Mouse (Mus musculus): ENCODE data around the gene Sox12.
"Not testable (repeated sequence)": the region's sequence is repeated elsewhere in the genome, so short reads cannot be mapped to it uniquely, and the experiment has no call there.

The Sox12 gene

DNA sequence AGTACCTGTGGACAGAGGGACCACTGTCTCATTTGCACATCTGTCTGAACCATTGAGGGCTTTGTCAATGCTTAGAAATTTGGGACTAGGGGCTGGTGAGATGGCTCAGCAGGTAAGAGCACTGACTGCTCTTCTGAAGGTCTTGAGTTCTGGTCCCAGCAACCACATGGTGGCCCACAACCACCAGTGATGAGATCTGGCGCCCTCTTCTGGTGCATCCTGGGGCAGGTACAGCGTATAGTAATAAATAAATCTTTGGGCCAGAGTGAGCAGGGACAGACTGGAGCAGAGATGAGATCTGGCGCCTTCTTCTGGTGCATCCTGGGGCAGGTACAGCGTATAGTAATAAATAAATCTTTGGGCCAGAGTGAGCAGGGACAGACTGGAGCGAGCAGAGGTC lies 38.9 kb downstream of the Sox12 start:
- DNase-seq (ENCODE audit: low spot score) = not testable (repeated sequence)

DNA sequence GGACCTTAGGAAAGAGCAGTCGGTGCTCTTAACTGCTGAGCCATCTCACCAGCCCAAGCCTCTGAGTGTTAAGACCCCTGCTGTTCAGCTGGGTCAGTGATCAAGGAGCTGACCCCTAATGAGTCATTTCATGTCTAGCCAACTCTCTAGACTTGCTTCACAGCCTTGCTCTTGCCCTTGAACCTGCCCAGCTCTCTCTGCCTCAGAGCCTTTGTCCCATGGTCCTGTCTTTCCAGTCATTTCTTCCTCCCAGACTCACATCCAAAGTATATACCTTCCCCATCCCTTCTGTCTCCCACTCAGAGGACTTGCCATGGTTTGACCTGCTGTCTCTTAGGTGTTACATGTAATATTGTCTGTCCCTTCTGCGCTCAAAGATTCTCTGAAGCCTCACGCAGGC lies 40.6 kb downstream of the Sox12 start:
- DNase-seq (ENCODE audit: low spot score) = no peak

DNA sequence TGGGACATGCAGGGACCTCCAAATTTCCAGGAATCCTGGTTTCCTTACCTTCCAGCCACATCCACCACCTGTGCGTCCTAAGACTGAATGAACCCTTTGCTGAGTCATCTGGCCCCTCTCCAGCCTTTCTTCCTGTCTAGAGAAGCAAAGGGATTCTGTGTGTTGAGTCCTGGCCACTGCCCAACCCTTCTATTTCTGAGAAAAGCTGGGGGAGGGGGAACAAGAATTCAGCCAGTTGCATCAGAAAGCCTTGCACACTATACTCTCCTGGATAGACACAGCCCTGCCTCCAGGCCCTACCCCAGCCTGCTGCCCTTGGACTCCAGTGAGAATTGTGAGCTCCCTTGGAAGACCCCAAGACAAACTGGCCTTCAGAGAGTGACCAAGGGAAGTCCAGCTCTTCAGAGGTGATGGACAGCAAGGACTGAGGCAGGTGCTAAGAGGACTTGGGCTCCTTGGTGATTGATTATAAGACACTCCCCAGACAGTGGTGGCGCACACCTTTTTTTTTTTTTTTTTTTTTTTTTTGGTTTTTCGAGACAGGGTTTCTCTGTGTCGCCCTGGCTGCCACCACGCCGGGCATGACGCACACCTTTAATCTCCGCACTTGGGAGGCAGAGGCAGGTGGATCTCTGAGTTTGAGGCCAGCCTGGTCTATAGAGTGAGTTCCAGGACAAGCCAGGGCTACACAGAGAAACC lies 47.9 kb downstream of the Sox12 start:
- peak; percentile 39 for DNase-seq (ENCODE audit: low spot score)

DNA sequence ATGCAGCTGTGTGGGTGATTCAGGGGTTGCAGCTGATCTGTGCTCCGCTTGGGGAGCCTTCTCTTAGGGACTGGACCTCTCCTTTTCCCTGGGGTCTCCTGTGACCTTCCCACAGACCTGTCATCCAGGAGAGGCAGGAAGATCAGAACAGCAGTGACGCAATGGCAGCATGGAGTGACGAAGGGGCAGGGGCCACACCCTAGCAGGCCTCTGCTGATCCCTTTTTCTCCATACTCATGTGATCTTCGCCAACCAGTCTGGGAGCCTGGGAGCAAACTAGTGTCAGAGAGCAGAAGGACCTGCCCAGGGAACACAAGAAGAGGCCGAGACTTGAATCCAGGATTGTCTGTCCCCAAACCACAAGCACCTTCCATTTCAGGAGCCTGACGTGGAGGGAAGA lies 48.7 kb downstream of the Sox12 start:
- no peak for DNase-seq (ENCODE audit: low spot score)

DNA sequence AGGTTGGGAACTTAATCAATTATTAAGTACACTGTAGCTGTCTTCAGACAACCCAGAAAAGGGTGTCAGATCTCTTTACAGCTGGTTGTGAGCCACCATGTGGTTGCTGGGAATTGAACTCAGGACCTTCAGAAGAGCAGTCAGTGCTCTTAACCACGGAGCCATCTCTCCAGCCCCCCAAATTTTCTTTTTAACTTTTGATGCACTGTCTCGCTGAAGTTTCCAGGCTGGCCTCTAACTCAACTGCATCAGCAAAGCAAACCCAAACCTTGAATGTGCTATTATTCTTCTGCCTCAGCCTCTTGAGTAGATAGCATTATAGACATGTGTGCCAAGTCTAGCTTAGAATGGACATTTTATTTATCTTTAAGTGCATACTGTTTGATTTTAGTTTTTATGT lies 50.1 kb downstream of the Sox12 start:
- no peak for DNase-seq (ENCODE audit: low spot score)

DNA sequence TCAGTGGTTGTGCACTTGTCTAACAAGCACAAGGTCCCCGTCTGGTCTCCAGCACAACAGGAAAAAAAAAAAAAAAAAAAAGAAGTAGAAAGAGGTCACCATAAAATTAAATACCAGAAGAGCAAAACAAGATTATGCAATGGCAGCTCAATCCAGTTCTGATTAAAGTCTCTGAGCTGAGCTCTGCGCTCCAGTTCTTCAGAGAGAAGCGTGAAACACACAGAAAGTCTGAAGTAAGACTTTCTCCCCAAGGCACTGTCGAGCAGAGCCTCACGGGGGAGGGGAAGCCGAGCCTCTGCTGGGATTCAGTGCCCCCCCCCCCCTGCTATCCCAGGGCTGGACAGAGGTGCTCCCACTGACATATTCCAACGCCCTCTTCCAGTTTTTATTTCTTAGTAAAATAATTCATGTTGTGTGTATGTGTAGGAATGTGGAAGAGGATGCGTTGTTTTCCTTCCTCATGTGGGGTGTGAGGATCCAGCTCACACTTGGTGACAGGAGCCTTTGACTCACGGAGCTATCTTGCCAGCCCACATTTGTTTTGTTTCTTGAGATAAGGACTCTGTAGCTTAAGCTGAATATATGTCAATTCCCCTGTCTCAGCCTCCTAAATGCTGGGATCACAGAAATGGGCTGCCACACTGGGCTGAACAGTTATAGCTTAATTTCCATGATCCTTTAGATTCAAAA lies 50.9 kb downstream of the Sox12 start:
- no peak for DNase-seq (ENCODE audit: low spot score)

DNA sequence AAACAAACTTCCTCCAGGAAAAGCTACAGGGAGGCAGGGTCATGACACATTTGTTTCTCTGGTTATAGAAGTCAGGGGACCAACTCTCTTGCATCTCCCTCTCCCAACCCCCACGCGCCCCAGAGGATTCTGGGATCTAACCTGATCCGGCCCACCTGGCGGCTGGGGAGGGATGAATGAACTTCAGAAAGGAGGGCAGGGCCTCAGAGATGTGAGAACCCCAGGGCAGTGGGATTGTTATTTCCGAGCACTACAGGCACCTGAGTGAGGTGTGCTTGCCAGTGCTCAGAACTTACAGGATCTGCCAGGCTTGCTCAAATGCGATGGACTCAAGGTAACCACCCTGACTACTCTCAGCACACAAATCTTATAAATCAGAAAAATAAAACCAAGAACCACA lies 52.5 kb downstream of the Sox12 start:
- DNase-seq (ENCODE audit: low spot score) = no peak

DNA sequence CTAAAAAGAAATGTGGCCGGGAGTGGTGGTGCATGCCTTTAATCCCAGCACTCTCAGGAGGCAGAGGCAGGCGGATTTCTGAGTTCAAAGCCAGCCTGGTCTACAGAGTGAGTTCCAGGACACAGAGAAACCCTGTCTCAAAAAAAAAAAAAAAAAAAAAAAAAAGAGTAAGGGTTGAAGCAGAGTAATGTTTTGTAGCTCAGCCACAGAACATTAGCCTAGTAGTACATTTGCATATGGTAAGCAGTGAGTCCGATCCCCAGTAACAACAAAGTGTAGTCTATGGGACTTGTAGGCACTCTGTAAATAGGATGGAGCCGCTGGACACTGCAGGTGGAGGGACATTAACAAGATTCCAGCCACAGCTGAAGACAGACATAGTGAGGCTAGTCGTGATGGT lies 53.0 kb downstream of the Sox12 start:
- DNase-seq (ENCODE audit: low spot score) = no peak

DNA sequence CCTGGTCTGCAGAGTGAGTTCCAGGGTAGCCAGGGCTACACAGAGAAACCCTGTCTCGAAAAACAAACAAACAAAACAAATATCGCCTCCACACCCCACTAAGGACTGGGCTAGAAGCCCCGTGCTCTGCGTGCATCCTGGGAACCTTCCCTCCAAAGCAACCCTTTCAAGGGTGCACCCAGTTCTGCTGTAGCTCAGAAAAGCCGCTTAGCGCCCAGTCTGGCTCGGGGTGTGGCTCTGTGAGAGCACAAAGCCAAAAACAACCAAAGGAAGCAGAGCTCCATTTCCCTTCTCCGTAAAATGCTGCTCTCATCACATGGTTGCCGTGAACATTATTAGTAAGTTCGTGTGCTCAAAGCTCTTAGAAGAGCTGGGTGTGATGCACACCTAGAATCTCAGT lies 53.5 kb downstream of the Sox12 start:
- no peak for DNase-seq (ENCODE audit: low spot score)
